Mouse (Mus musculus) limb, embryonic 15.5 days (tissue): ENCODE data around the gene Atg16l1. TPM values are rescaled to one million over a fixed set of nuclear protein-coding genes. Genes with fewer than 3 reads are reported as not detected.
A peak's percentile ranks its signal among the peaks of the same experiment; 100 is the strongest.

Source experiments
- ATAC-seq: fragments of 200-750 bp; cut with Nextera tagmentation; 2 replicates; pipeline ENCODE4 v1.8.0; 2017; ENCODE audit warnings: low read depth, moderate TSS enrichment; ENCODE audit not compliant: insufficient number of reproducible peaks, low FRiP score, low TSS enrichment
- H3K27ac ChIP-seq: fragments of 300-500 bp; sonication (generic); 2 replicates; pipeline ENCODE4 v1.5.1; 2015; ENCODE audit warnings: moderate library complexity, mild to moderate bottlenecking, inconsistent platforms
- H3K27me3 ChIP-seq: fragments of 300-500 bp; sonication (generic); 2 replicates; pipeline ENCODE4 v1.6.1; 2015; ENCODE audit warnings: inconsistent platforms
- H3K36me3 ChIP-seq: fragments of 300-500 bp; sonication (generic); 2 replicates; pipeline ENCODE4 v1.6.1; 2015; ENCODE audit warnings: inconsistent platforms
- H3K4me1 ChIP-seq: fragments of 300-500 bp; sonication (generic); 2 replicates; pipeline ENCODE4 v1.6.1; 2015; ENCODE audit warnings: inconsistent platforms
- H3K4me2 ChIP-seq: fragments of 300-500 bp; sonication (generic); 2 replicates; pipeline ENCODE4 v1.6.1; 2015; ENCODE audit warnings: mild to moderate bottlenecking, inconsistent platforms
- H3K4me3 ChIP-seq: fragments of 300-500 bp; sonication (generic); 2 replicates; pipeline ENCODE4 v1.5.1; 2015; ENCODE audit warnings: mild to moderate bottlenecking, inconsistent platforms
- H3K9ac ChIP-seq: fragments of 300-500 bp; sonication (generic); 2 replicates; pipeline ENCODE4 v1.6.1; 2015; ENCODE audit warnings: inconsistent platforms
- H3K9me3 ChIP-seq: fragments of 300-500 bp; sonication (generic); 2 replicates; pipeline ENCODE4 v1.6.1; 2016; ENCODE audit warnings: inconsistent platforms
- WGBS: fragments of 180-500 bp; shearing (Covaris S2); methylation state at CpG from one replicate; pipeline ENCODE4 v1.1.7; 2015; 5-methylcytosine and 5-hydroxymethylcytosine counted together
- polyA plus RNA-seq: library from polyadenylated mRNA; unstranded; fragments of >200 nt; fragmentation: Nextera tagmentation; extraction: Ambion mirVana; gene quantifications from 2 replicates; pipeline ENCODE4 v1.2.1, GENCODE M21; 2015

The Atg16l1 gene
- 29.0 and 30.0 TPM in 2 replicates for polyA plus RNA-seq

DNA sequence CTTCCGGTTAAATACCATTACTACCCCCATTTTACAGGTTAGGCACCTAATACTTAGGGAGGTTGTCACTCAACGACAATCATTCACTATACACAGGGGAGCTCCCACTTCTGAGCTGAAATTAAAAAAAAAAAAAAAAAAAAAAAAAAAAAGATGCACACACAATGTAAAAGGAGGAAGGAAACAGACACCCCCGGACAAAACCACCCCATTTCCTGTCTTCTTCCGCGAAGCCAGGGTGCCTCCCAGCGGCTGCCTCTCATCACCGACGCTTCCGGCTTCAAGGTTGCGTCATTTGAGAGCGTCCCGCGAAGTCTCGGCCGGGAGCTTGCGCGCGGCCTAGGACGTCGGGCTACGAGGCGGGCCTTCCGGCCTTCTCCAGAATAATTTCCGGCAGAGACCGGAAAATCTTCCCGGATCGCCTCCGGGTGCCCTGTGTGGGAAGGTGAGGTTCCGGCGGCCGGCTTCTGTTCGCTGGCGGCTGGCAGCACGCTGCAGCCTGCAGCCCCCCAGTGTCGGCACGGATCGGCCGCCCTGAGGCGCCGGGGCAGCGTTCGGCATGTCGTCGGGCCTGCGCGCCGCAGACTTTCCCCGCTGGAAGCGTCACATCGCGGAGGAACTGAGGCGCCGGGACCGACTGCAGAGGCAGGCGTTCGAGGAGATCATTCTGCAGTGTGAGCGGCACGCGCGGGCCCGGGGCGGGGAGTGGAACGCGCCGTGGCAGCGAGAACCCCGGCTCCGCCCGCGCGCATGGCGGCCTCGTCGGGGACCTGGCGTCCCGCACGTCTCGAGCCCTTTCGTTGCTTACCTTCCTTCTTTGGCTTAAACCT, at the start of gene Atg16l1:
Atg16l1 (plus strand) TSS at position 230 of the 830 bp plus-strand sequence.
- Histone ChIP-seq H3K9me3 (no peaks in the 10 kb centered on the region), H3K4me2 (peak within 1 kb of the TSS; percentile 52), H3K27ac (peak within 1 kb of the TSS; percentile 94), H3K4me3 (peak within 1 kb of the TSS; percentile 99), H3K4me1 (peaks cover 7% of the 10 kb centered on the region), H3K9ac (peak within 1 kb of the TSS; percentile 96), H3K27me3 (no peaks in the 10 kb centered on the region), H3K36me3 (peaks cover 18% of the 10 kb centered on the region)
- ATAC-seq: peak; percentile 97
- WGBS: under 1% methylated on average over 77 of the region's 79 CpGs

GRCm38 (mm10) chr1:87706361-87706760, 49.3 kb upstream of the Atg16l1 start:
- Histone ChIP-seq H3K9me3 (no peaks in the 10 kb centered on the region), H3K36me3 (no peaks in the 10 kb centered on the region), H3K27ac (no peak overlapping the region), H3K4me2 (no peak overlapping the region), H3K4me3 (no peak overlapping the region), H3K27me3 (no peaks in the 10 kb centered on the region), H3K4me1 (no peaks in the 10 kb centered on the region), H3K9ac (no peak overlapping the region)
- ATAC-seq: no peak
- 83% methylated on average over 3 of the region's 3 CpGs for WGBS

DNA sequence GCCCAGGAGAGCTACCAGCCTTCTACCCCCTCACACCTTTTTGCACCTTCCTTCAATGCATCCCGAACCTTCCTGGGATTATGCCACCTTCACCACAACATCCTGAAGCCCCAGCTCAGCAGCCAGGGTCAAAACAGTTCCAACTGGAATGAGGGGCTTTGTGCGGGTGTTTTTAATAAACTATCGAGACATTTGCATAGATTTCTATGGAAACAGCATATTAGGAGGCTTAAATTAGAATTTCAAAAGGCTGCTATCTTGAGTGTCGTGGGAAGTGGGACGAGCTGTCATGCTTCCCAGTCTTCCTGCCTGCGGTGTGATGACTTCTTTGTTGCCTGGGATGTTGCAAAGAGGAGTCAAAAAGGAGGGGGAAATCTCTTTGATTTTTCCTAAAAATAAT, 46.6 kb upstream of the Atg16l1 start:
- Histone ChIP-seq H3K27me3 (no peaks in the 10 kb centered on the region), H3K9me3 (no peaks in the 10 kb centered on the region), H3K4me2 (no peak overlapping the region), H3K4me1 (no peaks in the 10 kb centered on the region), H3K27ac (no peak overlapping the region), H3K9ac (no peak overlapping the region), H3K4me3 (no peak overlapping the region), H3K36me3 (no peaks in the 10 kb centered on the region)
- ATAC-seq: no peak
- WGBS: 67% methylated on average over 6 of the region's 6 CpGs

DNA sequence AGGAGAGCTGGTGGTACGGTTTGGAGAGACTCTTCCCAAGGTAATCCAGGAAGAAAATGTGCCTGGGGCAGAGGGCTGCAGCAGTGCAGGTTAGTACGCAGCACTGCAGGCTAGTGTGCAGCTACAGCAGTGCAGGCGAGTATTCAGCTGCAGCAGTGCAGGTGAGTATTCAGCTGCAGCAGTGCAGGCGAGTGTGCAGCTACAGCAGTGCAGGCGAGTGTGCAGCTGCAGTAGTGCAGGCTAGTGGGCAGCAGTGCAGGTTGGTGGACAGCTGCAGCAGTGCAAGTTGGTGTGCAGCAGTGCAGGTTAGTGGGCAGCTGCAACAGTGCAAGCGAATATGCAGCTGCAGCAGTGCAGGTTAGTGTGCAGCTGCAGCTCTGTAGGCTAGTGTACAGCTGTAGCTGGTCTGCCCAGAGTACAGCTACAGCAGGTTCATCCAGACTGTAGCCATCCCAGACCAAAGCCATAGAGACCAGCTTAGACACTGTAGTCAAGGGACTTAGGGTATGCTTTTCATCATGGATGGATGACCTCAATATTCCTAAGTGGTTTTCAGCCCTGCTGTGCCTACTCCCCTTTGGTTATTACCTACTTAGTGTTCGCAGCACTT, 45.9 kb upstream of the Atg16l1 start:
- 81% methylated on average over 7 of the region's 7 CpGs for WGBS

DNA sequence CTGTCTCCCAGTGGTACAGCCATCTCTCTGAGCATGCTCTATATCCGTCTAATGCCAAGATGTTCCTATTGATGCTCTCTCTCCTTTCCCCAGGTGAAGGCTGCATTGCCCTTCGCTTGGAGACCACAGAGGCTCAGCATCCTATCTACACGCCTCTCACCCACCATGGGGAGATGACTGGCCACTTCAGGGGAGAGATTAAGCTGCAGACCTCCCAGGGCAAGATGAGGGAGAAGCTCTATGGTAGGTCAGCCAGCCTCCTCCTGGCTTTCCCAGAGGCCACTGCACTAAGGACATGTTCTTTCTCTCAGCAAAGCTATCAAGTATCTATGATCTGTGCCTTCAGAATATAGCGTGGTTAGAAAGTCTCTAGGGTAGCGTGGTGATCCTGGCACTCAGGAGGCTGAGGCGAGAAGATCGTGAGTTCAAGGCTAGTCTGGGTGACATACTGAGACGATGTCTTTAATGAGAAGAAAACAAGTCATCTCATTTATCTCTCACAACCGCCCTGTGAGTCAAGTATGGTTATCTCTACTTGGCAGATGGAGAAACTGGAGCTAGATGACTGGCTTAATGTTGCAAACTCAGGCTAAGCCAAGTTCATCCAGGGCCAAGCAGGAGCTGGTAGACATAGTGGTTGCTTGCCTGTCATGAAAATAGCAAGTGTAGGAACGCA, 43.6 kb upstream of the Atg16l1 start:
- no peaks in the 10 kb centered on the region for H3K9me3 ChIP-seq
- H3K27me3 ChIP-seq: no peaks in the 10 kb centered on the region
- WGBS: 82% methylated on average over 10 of the region's 10 CpGs
- H3K27ac ChIP-seq: no peak overlapping the region
- ATAC-seq: no peak
- H3K4me1 ChIP-seq: no peaks in the 10 kb centered on the region
- H3K9ac ChIP-seq: no peak overlapping the region
- H3K4me2 ChIP-seq: no peak overlapping the region
- no peak overlapping the region for H3K4me3 ChIP-seq
- H3K36me3 ChIP-seq: no peaks in the 10 kb centered on the region

More for the DNA sequence above, 45.9 kb upstream of the Atg16l1 start:
- no peaks in the 10 kb centered on the region for H3K4me1 ChIP-seq
- H3K27me3 ChIP-seq: no peaks in the 10 kb centered on the region
- no peaks in the 10 kb centered on the region for H3K36me3 ChIP-seq
- H3K9me3 ChIP-seq: no peaks in the 10 kb centered on the region
- no peak for ATAC-seq
- no peak overlapping the region for H3K4me2 ChIP-seq
- no peak overlapping the region for H3K27ac ChIP-seq
- no peak overlapping the region for H3K4me3 ChIP-seq
- no peak overlapping the region for H3K9ac ChIP-seq

DNA sequence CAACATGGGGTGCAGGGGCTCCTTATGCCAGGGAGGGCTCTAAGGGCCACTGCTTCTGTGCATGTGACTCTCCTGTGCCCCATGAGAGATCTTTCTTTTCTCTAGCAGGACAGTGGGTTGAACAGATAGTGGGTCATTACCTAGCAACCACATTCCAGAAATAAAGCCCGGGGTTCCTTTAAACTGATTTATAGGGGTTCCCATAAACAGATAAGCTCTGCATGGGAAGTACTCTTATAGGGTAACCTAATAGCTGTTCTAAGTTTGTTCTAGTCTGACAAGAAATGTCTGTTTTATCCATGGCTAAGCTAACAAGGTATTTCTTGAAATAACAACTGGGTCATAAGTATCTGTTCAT, 43.1 kb upstream of the Atg16l1 start:
- ATAC-seq: no peak
- Histone ChIP-seq H3K4me2 (no peak overlapping the region), H3K27me3 (no peaks in the 10 kb centered on the region), H3K9ac (no peak overlapping the region), H3K36me3 (no peaks in the 10 kb centered on the region), H3K4me1 (no peaks in the 10 kb centered on the region), H3K9me3 (no peaks in the 10 kb centered on the region), H3K27ac (no peak overlapping the region), H3K4me3 (no peak overlapping the region)
- 68% methylated on average over 1 of the region's 1 CpGs for WGBS

DNA sequence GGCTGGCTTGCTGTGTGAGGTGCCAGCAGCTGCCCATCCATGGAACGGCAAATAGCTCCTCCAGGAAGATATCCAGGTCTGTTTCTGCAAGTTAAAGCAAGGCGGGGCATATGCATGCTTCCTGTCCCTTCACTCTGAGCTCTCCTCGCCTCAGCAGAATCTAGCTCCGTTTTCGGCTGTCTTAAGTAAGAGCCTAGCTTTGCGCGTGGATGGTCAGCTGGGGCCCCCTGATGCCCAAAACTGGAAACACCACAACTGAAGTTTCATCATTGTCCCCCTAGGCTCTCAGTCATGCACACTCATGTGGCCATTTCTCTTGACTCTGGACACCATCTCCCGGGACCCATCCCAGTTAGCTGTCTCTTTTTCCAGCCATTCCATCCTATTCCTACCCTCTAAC, 34.3 kb upstream of the Atg16l1 start:
- no peaks in the 10 kb centered on the region for H3K27me3 ChIP-seq
- peak; percentile 47; the same call in 1 of the 2 replicates for ATAC-seq
- peaks cover 5% of the 10 kb centered on the region; the same call in 1 of the 2 replicates for H3K4me1 ChIP-seq
- WGBS: 26% methylated on average over 8 of the region's 8 CpGs
- no peak overlapping the region for H3K27ac ChIP-seq
- H3K9me3 ChIP-seq: no peaks in the 10 kb centered on the region; the same call in 1 of the 2 replicates
- H3K4me2 ChIP-seq: no peak overlapping the region
- no peak overlapping the region for H3K4me3 ChIP-seq
- no peaks in the 10 kb centered on the region for H3K36me3 ChIP-seq
- no peak overlapping the region for H3K9ac ChIP-seq

DNA sequence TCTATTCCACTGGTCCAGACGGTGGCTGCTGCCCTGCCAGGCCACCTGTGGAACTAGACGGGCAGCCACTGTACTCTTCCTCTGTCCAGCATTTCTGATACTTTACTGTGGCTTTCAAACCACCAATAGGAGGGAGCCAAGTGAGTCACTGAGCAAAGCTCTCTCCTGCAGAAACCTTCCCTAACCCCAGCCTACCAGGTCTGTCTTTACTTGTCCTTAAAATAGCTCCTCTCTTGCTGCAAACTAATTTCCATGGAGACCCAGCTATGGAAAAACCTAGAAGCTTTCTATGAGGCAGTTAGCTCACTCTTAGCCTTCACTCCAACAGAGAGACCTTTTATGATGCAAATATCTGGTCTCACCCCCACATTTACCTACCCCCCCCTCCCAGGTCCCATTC, 33.6 kb upstream of the Atg16l1 start:
- H3K9me3 ChIP-seq: no peaks in the 10 kb centered on the region; the same call in 1 of the 2 replicates
- H3K4me3 ChIP-seq: no peak overlapping the region
- H3K4me2 ChIP-seq: no peak overlapping the region
- no peak overlapping the region for H3K9ac ChIP-seq
- no peak for ATAC-seq
- H3K4me1 ChIP-seq: peaks cover 5% of the 10 kb centered on the region; the same call in 1 of the 2 replicates
- H3K27ac ChIP-seq: no peak overlapping the region
- no peaks in the 10 kb centered on the region for H3K36me3 ChIP-seq
- WGBS: 34% methylated on average over 2 of the region's 2 CpGs
- no peaks in the 10 kb centered on the region for H3K27me3 ChIP-seq

- Histone ChIP-seq H3K36me3 (no peaks in the 10 kb centered on the region), H3K9ac (no peak overlapping the region), H3K4me2 (no peak overlapping the region), H3K4me1 (peaks cover 5% of the 10 kb centered on the region; the same call in 1 of the 2 replicates), H3K9me3 (no peaks in the 10 kb centered on the region; the same call in 1 of the 2 replicates), H3K27ac (no peak overlapping the region), H3K27me3 (no peaks in the 10 kb centered on the region), H3K4me3 (no peak overlapping the region)
- 71% methylated on average over 4 of the region's 4 CpGs for WGBS
- ATAC-seq: no peak
Observed at GRCm38 (mm10) chr1:87723351-87723750, 32.3 kb upstream of the Atg16l1 start.

DNA sequence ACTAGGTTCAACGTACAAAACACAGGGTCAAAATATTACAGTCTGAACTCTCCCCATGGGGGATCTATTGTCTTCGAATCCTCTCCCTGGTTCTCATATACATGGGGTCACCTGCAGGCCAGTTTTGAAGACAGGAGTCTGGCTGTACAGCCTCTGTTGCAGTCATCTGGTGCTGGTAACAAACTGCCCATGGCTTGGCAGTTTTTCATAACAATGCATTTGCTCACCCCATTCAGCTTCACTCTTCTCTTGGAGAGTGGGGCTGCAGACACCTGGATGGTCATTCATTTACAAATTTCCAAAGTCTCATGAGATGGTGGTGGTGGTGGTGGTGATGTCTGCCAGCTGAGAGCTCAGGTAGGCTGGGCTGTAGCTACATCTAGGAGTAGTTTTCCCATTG, 26.6 kb upstream of the Atg16l1 start:
- no peak for ATAC-seq
- H3K9ac ChIP-seq: no peak overlapping the region
- 76% methylated on average over 2 of the region's 2 CpGs for WGBS

DNA sequence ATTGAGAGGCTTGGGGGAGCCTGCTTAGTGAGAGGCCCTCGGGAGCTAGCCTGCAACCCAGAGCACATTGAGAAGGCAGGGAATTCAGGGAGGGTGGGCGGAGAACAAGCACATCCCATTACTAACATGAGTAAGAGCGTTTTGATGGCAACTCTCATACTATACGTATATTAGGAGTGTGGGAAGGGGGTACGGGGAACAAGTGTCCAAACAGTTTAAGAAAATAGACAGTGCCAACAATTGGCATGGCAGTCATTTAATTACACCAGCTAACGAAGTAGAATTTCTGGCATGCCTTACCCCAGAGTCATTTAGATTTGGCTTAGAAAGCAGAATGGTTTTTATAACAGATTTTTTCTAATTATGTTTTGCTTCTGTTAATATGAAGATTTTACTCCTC, 25.8 kb upstream of the Atg16l1 start:
- H3K36me3 ChIP-seq: no peaks in the 10 kb centered on the region
- ATAC-seq: no peak
- no peaks in the 10 kb centered on the region for H3K27me3 ChIP-seq
- no peak overlapping the region for H3K4me3 ChIP-seq
- H3K27ac ChIP-seq: no peak overlapping the region
- H3K9me3 ChIP-seq: no peaks in the 10 kb centered on the region; the same call in 1 of the 2 replicates
- no peak overlapping the region for H3K9ac ChIP-seq
- no peak overlapping the region for H3K4me2 ChIP-seq
- H3K4me1 ChIP-seq: no peaks in the 10 kb centered on the region
- 78% methylated on average over 6 of the region's 6 CpGs for whole genome bisulfite sequencing

More for the DNA sequence above, 26.6 kb upstream of the Atg16l1 start:
- Histone ChIP-seq H3K4me2 (no peak overlapping the region), H3K9me3 (no peaks in the 10 kb centered on the region; the same call in 1 of the 2 replicates), H3K4me3 (no peak overlapping the region), H3K4me1 (no peaks in the 10 kb centered on the region), H3K27me3 (no peaks in the 10 kb centered on the region), H3K27ac (no peak overlapping the region), H3K36me3 (no peaks in the 10 kb centered on the region)

DNA sequence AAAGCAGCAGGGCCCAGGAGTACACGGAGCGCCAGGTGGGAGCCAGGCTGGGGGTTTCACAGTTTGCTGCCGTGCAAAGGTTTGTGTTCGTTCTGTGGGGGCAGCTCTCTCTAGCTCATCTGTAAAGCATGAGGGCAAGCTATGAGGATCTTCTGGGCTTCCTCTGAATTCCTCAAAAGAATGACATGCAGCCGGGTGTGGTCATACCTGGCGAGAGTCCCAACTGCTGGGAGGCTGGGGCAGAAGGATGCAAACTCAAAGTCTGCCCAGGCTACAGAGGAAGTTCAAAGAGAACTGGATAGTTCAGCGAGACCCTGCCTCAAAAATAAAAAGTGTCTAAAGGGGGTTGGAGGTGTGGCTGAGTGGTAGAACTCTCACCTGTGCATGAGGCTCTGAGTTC, 25.4 kb upstream of the Atg16l1 start:
- no peaks in the 10 kb centered on the region for H3K27me3 ChIP-seq
- no peak overlapping the region for H3K4me3 ChIP-seq
- 75% methylated on average over 7 of the region's 7 CpGs for WGBS
- H3K4me1 ChIP-seq: no peaks in the 10 kb centered on the region
- ATAC-seq: no peak
- H3K9ac ChIP-seq: no peak overlapping the region
- H3K4me2 ChIP-seq: no peak overlapping the region
- no peak overlapping the region for H3K27ac ChIP-seq
- H3K36me3 ChIP-seq: no peaks in the 10 kb centered on the region
- no peaks in the 10 kb centered on the region; the same call in 1 of the 2 replicates for H3K9me3 ChIP-seq
